Mouse (Mus musculus) neutrophil, adult 5-6 weeks (primary cell): ENCODE data around the gene Alyref. TPM values are rescaled to one million over a fixed set of nuclear protein-coding genes. Genes with fewer than 3 reads are reported as not detected.
"Not testable (repeated sequence)": the region's sequence is repeated elsewhere in the genome, so short reads cannot be mapped to it uniquely, and the experiment has no call there.

Source experiments
- ATAC-seq: fragments of 151-379, 151-347 bp; 2 replicates; pipeline ENCODE4 v1.8.0; 2017; ENCODE audit warnings: mild to moderate bottlenecking, moderate TSS enrichment; ENCODE audit not compliant: insufficient number of reproducible peaks, poor library complexity, low FRiP score, severe bottlenecking; ENCODE audit errors: extremely low read depth
- total RNA-seq: library from RNA; stranded (forward); fragments of 200-1000 nt; gene quantifications from 2 replicates; pipeline ENCODE4 v1.2.3, GENCODE M21; 2017

Gene Alyref
- total RNA-seq, 1 experiment from 2014 or later, result 52.7 TPM

- no peak for ATAC-seq
These were observed 20.0 kb downstream of the Alyref start for GRCm38 (mm10) chr11:120578024-120578693.

- ATAC-seq, result no peak
These were observed 20.7 kb downstream of the Alyref start for GRCm38 (mm10) chr11:120577211-120578023.

GRCm38 (mm10) chr11:120576365-120576981 is 21.7 kb downstream of the Alyref start:
- ATAC-seq, result no peak

- no peak for ATAC-seq
These were observed 22.2 kb downstream of the Alyref start for GRCm38 (mm10) chr11:120575940-120576339.

GRCm38 (mm10) chr11:120575046-120575445 is 23.1 kb downstream of the Alyref start:
- ATAC-seq, result no peak

GRCm38 (mm10) chr11:120574278-120574600 is 23.9 kb downstream of the Alyref start:
- no peak for ATAC-seq

- no peak for ATAC-seq
These were observed 24.4 kb downstream of the Alyref start for GRCm38 (mm10) chr11:120573585-120574277.

GRCm38 (mm10) chr11:120572752-120573584 is 25.2 kb downstream of the Alyref start, which contains the start of gene P4hb:
Gene P4hb (minus strand): TSS chr11:120573253.
- peak; percentile 78 for ATAC-seq

- no peak for ATAC-seq
These were observed 25.8 kb downstream of the Alyref start for GRCm38 (mm10) chr11:120572417-120572751.

- no peak for ATAC-seq
These were observed 26.3 kb downstream of the Alyref start for GRCm38 (mm10) chr11:120571754-120572416.

- ATAC-seq, result peak; percentile 4; the same call in 1 of the 2 replicates
These were observed 27.0 kb downstream of the Alyref start for GRCm38 (mm10) chr11:120571122-120571521.

GRCm38 (mm10) chr11:120568324-120568723 is 29.8 kb downstream of the Alyref start:
- no peak for ATAC-seq

- ATAC-seq, result no peak
These were observed 33.1 kb downstream of the Alyref start for GRCm38 (mm10) chr11:120565114-120565513.

GRCm38 (mm10) chr11:120562949-120563348 is 35.2 kb downstream of the Alyref start:
- no peak for ATAC-seq

GRCm38 (mm10) chr11:120560952-120561728 is 37.0 kb downstream of the Alyref start:
- ATAC-seq, result no peak

- not testable (repeated sequence) for ATAC-seq
These were observed 39.3 kb downstream of the Alyref start for GRCm38 (mm10) chr11:120558843-120559242.

- no peak for ATAC-seq
These were observed 42.9 kb downstream of the Alyref start for GRCm38 (mm10) chr11:120555260-120555659.
